Mouse (Mus musculus) thymus, postnatal 36 days (tissue): ENCODE results near the gene Speer4c.
"Not testable (repeated sequence)": the region's sequence is repeated elsewhere in the genome, so short reads cannot be mapped to it uniquely, and the experiment has no call there.

ENCODE experiments used
- DNase-seq, 2 experiments: peaks; one replicate each; pipeline ENCODE4 v3.0.0; 2022; ENCODE audit warnings: mixed read lengths in 2 of 2

Gene Speer4c

DNA sequence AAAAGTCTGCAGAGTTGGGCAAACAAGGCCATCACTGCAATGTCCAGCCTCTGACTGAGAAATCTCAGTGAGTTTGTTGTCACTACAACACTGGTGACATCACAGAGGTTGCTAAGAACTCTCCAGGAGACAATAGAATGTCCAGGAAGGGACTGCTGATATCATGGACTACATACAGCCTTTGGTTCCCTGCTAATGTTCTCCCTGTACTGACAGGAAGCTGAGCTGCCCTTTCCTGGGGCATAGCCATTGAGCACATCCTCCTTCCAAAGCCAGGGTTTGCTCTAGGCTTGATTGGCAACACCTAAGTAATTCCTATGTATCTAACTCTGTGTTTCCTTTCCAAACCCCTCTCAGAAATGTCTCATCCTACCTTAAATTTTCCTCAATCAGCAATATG lies at the start of gene Speer4c:
TSS of gene Speer4c (minus strand) at position 101 of the 400 bp plus-strand sequence.
- DNase-seq = not testable (repeated sequence)

DNA sequence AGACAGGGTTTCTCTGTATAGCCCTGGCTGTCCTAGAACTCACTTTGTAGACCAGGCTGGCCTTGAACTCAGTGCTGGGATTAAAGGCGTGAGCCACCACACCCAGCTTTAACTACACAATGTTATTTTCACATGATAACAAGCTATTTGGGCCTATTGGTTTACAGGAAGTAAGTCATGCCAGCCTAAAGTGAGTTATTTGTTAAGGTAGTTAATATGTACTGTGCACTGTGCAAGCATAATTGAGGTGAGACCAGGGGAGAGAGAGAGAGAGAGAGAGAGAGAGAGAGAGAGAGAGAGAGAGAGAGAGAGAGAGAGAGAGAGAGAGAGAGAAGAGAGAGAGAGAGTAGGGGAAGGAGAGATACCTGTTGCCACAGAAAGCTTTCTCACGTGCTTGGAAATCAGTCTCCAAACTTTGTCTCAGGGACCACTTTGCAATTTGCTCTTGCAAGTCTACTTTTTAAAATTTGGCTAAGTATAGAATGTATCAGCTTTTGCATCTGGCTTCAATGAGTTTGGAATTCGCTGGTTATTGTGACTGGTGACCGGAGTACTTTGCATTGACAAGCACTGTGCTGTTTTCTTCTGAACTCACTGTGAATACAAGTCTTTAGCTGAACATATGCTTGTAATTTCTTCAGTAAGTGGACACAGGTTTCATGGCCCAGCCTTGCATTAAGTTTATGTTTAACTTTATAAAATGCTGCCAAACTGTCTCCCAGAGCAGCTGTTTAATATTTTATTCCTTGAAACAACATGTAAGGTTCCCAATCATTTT lies 33.6 kb upstream of the Speer4c start:
- no peak for DNase-seq

- DNase-seq = no peak
Measured at GRCm38 (mm10) chr5:15734097-15734867, 20.2 kb upstream of the Speer4c start.

- DNase-seq = not testable (repeated sequence)
Measured at GRCm38 (mm10) chr5:15702891-15703290, 11.2 kb downstream of the Speer4c start.

- not testable (repeated sequence) for DNase-seq
Measured at GRCm38 (mm10) chr5:15697719-15698118, 16.4 kb downstream of the Speer4c start.

- DNase-seq = not testable (repeated sequence)
Measured at GRCm38 (mm10) chr5:15691849-15692248, 22.2 kb downstream of the Speer4c start.

- not testable (repeated sequence) for DNase-seq
Measured at GRCm38 (mm10) chr5:15690822-15691221, 23.2 kb downstream of the Speer4c start.

DNA sequence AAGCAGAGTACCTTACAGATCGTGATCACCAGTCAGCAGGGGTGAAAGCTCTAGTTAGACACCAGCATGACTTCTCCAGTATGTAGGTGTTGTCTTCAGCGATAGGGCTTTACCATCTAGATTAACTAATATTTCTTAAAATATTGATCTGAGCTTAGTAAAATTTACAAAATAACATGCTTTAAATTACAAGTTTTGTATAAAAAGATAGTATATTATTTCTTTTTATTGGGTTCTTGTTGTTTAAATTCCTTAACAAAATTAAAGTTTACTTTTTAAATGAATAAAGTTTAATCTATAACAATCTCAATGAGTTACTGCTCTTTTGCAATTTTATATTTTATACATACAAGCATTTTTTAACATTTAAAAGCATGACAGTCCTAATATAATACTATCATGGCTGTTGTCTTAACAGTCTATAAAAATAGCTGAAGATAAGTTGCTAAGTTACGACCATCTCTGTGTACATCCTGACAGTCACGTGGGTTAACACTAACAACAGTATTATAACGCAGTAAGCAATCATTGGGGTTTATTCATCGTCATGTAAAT lies 24.3 kb downstream of the Speer4c start:
- DNase-seq = not testable (repeated sequence)

DNA sequence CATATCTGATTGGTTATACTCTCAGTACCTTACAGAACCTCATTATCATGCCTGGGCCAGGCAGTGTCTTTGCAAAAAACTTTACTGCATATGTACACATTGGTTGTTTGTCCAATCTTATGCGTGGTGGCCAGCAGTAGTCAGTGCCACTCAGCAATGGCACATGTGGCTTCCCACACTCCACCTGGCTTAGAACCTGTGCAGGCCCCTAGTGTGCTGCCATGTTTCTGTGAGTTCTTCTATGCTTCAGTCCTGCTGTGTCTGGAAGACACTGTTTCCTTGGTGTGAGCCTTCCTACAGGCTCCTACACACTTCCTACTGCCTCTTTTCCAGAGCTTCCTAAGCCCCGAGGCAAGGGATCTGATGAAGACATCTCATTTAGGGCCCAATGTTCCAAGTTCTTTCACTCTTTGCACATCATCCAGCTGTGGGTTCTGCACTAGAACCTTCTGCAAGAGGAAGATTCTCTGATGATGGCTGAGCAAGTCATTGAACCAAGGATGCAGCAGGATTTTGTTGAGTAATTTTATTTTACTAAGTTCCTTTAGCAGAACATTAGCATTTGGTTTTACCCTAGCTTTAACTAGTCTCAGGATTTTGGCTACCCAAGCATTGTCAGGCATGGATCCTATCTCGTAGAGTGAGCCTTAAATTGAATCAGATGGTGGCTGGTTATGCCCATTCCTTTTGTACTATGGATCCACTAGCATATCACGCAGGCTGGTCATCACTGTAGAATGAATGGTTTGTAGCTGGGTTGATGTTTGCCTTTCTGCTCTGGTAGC lies 25.0 kb downstream of the Speer4c start:
- not testable (repeated sequence) for DNase-seq

DNA sequence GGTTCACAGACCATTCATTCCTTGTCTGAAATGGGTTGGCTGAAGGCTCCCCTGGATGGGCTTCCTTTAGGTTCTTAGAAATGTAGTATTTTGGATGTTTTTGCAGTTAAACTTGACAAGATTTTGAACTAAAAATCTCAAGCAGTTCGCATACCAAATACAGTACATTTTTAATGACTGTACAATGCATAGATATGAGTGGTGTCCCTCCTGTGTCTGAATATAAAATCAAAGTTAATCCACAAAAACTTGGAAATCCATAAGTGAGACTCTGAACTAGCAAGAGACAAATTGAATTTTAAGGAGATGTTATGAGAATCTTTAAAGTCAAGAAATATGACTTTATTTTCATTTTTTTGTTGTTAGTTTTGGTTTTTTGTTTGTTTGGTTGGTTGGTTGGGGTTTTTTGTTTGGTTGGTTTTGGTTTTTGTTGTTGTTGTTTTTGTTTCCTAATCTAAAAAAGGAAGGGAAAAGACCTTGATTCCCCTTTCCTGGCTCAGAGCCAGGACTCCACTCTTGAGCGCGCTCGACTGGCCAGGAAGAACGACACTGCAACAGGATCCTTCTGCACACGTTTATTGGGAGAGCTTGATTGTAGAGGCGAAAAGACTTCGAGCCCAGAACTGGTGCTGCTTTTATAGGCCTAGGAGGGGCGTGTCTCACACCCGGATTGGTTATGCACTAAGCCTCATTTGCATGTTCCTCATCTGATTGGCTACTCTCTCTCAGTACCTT lies 32.6 kb downstream of the Speer4c start:
- not testable (repeated sequence) for DNase-seq

- not testable (repeated sequence) for DNase-seq
Measured at GRCm38 (mm10) chr5:15679980-15680949, 33.8 kb downstream of the Speer4c start.

DNA sequence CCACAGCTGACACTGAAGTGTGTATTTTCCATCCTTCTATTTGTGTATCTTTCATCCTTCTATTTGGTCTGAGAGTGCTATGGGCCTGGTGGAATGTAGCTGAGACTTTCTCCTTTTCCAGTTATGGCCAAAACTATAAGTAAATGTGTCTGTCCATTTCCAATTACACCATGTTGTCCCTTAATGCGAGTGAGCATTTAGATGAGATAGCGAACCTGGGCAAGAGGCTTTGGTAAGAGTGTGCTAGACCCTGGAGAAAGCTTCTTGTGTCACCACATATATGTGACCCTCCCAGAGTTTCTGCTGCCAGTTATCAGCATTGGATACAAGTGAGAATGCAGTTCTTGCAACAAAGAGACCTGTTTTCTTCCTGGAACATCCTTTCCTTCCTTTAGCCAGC lies 35.2 kb downstream of the Speer4c start:
- DNase-seq = not testable (repeated sequence)

DNA sequence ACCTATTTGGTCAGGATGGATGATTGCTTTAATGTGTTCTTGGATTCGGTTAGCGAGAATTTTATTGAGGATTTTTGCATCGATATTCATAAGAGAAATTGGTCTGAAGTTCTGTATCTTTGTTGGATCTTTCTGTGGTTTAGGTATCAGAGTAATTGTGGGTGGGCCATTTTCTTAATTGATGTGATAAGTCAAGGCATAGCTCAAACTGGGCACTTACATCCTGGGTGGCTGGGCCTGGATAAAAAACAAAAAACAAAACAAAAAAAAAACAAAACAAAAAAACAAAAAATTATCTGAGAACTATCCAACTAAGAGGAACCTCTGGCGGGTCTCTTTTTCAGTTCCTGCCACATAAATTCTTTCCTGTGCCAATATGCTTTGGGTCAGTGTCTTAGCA lies 36.3 kb downstream of the Speer4c start:
- not testable (repeated sequence) for DNase-seq

DNA sequence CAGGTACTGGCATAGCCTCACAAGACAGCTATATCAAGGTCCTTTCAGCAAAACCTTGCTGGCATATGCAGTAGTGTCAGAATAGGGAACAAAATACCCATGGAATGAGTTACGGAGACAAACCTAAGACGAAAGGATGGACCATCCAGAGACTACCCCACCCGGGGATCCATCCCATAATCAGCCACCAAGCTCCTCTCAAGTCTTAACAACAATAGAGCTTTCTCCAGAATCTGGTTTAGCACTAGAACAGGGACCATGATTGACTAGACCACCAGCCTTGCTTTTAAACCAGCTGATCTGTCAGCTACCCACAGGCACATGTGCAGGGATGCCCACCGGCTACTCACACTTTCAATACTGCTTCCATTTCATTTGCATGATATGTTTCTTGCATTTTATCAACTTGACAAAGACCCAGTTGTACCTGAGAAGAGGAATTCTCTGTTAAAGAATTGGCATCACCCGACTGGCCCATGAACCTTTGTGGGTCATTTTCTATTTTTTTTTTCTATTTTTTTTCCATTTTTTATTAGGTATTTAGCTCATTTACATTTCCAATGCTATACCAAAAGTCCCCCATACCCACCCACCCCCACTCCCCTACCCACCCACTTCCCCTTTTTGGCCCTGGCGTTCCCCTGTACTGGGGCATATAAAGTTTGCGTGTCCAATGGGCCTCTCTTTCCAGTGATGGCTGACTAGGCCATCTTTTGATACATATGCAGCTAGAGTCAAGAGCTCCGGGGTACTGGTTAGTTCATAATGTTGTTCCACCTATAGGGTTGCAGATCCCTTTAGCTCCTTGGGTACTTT lies 39.4 kb downstream of the Speer4c start:
- DNase-seq = not testable (repeated sequence)

GRCm38 (mm10) chr5:15673989-15674388 lies 40.1 kb downstream of the Speer4c start:
- not testable (repeated sequence) for DNase-seq

DNA sequence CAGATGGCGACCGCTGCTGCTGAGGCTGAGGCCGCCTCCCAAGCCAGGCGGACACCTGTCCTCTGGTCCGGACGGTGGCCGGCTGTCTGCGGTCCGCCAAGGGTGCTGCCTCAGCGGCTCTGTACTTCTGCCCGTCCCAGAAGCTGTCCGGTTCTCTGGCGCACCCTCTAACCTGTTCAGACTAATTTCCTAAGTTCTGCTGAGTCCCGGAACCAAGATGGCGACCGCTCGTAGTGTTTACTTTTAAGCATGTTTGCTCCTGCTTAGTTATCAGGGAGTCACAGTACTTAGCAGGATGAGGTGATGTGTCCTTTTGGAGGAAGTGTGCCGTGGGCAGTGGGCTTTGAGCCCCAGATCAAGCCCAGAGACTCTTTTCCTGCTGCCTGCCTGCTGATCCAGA lies 43.3 kb downstream of the Speer4c start:
- DNase-seq = not testable (repeated sequence)

GRCm38 (mm10) chr5:15663847-15664246 lies 50.2 kb downstream of the Speer4c start:
- DNase-seq = not testable (repeated sequence)
